Mouse (Mus musculus): ENCODE measurements around the gene Phf2.

- TF ChIP-seq CTCF (IDR thresholded peaks at IDR 0.05; ENCODE audit: control insufficient read depth, insufficient read depth, low read length), result no peak
- TF ChIP-seq POLR2A (IDR thresholded peaks at IDR 0.05; ENCODE audit: borderline replicate concordance, control insufficient read depth, low read depth, low read length), result no peak
Observed at GRCm38 (mm10) chr13:48782727-48783725, 87.9 kb downstream of the Phf2 start.

All from bone marrow, adult 2 months (tissue).